Mouse (Mus musculus): ENCODE data around the gene Unc13d.
"Not testable (repeated sequence)": the region's sequence is repeated elsewhere in the genome, so short reads cannot be mapped to it uniquely, and the experiment has no call there.

Unc13d gene

DNA sequence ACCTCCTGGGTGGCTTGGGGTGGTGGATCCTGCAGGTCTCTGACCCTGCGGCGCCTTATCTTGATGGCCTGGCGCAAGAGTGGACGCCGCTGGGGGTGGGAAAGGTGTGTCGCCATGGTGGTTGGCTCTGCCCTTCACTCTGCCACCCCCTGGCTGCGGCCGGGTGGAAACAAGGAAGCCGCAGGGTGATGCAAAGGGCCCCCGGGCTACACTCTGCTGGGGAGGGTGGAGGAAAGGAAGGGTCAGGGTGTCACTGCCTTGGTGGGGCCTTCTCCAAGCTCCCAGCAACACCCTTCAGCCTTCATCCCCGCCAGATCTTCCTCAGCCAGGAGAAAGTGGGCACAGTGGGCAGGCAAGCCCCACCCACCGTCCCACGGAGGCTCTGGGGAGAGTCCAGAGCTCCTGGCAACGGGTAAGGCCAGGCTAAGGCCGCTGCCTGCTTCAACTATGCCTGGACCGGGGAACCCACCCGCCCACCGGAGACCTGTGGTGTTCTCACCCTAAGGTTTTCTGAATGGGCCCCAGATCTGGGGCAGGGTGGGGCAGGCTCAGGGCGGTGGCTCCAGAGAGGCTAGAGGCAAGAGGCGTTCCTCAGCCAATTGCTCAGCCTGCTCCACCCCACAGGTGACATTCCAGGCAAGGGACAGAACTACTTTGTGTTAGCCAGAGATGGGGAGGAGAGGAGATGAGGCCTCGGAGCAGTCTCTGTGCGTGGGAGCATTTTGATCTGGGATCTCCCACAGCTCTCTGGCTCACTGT lies at the start of gene Unc13d:
Gene Unc13d (minus strand): TSS at position 516 of the 759 bp plus-strand sequence.
- DNase-seq: no peak

DNA sequence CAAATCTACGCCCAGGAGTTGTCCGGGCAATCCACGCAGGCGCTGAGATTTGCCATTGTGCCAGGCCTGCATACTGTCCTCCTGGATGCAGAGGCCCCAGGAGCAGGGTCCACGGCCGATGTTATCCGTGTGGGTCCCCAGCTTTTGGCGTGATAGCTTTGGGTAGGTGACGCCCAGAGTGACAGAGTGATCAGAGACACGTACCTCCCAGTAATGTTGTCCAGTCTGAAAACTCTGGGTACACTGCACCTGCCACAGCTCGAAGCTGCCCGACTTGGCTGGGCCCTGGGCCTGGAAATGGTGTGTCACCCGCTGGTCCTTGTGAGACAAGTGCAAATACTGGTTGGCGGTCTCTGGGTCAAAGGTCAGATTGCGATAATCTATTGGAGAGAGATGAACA lies 48.5 kb upstream of the Unc13d start:
- DNase-seq: no peak

DNA sequence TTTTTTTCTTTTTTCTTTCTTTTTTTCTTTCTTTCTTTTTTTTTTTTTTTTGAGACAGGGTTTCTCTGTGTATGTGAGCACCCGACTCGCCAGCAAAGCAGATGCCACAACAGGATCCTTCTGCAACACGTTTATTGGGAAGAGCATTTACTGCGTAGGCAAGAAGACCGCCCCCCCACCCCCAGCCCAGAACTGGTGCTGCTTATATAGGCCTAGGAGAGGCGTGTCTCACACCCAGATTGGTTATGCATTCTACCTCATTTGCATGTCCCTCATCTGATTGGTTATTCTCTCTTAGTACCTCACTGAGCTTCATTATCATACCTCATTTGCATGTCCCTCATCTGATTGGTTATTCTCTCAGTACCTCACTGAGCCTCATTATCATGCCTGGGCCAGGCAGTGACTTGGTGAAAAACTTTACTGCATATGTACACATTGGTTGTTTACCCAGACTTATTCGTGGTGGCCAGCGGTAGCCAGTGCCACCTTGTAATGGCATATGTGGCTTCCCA lies 44.0 kb upstream of the Unc13d start:
- DNase-seq: not testable (repeated sequence)

DNA sequence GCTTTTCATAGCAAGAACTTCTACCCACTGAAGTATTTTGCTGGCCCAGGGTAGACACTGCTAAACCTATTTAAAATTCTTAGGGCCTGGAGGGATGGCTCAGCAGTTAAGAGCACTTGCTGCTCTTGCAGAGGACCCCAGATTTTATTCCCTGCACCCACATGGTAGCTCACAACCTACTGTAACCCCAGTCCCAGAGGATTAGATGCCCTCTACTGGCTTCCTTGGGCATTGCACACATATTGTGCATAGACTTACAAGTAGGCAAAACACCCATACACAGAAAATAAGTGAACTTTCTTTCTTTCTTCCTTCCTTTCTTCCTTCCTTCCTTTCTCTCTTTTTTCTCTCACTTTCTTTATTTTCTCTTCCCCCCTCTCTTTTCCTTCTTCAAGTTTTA lies 40.1 kb upstream of the Unc13d start:
- DNase-seq: no peak

DNA sequence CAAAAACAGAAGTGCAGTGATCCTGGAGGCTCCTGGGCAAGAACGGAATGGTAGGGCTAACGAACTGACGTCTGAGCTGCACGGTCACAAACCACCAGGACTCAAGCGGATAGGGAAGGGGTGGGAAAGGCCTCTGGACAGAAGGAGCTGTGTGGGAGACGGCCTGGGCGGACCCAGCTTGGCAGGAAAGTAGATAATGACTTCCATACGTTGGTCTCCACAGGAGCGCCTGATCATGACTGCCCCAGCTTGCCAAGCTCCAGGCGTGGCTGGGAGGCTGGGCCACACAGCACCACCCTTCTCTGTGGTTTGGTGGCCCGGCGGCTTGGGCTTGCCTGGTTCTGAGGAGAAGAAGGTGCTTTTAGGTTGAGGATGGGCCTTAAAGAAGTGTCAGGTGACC lies 39.5 kb upstream of the Unc13d start:
- no peak for DNase-seq

DNA sequence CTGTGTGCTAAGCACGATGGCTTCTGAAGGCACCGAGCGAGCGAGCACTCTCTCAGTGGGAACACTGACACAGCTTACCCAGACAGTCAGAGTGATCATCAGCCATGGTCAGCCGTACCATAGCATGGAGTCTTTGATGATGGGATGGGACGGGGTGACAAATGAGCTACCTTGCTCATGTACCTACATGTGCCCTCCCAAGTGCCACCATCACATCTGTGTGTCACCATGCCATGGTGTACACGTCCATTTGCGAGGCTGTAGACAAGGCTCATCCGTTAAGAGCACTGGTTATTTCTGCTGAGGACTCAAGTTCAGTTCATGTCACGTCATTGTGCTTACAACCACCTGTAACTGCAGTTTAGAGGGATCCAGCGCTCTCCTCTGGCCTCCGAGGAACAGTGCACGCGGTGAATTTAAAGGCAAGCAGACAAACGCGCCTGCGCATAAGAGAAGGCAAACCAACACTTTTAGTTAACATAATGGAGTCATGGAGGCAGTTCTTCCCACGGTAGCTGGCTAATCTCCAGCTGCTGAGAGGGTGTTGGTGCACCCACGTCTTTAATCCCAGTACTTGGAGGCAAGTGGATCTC lies 33.9 kb upstream of the Unc13d start:
- no peak for DNase-seq

DNA sequence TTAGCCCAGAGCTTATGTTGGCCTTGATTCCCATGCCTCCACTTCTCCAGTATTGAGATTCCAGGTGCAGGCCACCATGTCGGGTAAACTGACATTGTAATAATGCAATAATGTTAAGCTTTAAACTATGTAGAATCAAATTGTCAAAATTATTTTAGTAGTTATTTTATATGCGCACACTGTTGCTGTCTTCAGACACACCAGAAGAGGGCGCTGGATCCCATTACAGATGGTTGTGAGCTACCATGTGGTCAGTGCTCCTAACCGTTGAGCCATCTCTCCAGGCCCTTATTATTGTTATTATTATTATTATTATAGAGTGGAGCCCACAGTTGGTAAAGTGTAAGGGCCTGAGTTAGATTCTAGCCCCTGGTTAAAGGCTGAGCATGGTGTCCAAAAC lies 33.3 kb upstream of the Unc13d start:
- no peak for DNase-seq

DNA sequence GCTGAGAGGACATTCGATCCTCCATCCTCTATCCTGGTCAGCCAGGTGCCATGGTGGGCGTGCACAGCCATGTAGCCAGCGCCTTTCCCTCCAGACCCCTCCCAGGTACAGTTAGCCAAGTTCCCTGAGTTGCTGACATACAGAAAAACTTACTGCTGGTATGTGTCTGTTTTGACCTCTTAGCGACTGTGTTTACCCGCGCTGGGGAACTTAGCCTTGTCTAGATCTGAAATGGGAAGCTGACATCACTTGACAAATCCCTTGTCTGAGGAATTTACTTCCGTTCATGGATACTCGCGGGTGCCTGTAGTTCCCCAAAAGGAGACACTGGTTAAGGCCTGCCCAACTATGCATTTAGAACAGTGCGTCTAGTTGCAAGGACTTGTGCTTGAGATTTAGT lies 32.8 kb upstream of the Unc13d start:
- DNase-seq: peak; percentile 59

DNA sequence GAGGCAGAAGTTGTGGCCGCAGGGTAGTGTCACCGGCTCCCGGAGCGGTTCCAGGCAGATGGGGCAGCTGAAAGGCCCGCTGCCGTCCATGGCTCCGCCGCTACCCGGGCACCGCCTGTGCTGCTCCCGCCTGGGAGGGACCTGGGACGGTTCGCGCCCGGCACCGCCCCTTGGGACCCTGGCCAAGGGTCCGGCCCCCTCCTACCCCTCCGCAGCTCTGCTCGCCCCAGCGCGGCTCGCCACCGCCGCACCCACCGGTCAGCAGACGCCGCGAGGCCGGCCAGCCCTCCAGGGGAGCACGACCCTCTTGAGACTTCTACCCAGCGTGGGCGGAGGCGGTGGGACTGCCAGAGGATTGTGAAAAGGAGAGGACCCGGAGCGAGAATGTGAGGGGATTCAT lies 32.4 kb upstream of the Unc13d start:
- DNase-seq: peak; percentile 91

DNA sequence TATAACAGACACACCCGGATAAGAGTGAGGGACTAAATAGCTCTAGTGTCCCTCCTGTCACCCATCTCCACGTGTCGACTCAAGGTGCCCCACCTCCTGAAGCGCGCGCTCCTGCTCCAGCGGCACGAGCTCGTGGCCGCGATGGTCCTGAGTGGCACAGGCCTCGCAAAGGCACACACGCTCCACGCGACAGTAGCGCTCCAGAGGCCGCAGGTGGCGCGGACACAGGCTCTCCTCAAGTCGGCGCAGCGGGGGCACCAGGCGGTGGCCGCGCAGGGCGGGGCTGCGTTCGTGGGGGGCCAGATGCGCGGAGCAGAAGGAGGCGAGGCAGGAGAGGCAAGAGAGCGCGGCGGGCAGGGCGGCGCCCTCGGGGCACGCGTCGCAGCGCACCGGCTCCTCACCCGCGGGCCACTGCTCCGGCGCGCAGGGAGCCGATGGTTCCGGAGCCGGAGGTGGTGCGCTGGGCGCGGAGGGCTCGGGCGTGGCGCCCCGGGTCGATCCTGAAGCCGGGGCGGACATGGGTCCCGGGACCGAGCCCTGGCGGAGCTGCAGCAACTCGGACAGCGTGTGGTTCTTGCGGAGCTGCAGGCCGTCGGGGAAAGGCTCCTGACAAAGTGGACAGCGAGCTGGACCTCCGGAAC lies 31.8 kb upstream of the Unc13d start:
- peak; percentile 61 for DNase-seq

DNA sequence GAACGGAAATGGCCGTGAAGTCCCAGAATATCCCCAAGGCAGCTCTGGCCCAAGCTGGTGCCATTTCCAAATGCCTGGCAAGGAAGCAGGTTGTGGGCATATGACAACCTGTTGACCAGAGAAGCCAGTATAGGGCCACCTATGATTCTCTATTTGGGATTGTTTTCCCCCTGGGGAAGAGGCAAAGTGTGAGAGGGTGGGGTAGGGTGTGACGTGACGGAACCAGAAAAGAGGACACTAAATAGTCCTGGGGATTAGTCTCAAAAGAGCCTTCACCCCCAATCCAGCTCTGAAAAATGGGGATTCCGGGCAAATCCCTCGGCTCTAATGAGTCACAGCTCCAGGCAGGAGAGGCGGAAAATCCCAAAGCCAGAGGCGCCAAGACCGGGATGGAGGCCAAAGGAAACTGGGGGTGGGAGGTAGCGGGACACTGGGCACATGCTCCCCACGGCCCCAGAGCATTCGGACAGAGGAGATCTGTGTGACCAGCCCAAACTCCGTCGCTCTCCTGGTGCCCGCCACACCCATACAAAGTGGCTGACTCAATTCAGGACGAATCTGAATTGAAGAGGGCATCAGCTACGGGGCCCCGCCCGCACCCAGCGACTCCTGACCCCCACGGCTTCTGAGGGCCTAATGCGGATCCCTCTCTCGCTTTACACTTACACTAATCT lies 30.8 kb upstream of the Unc13d start:
- DNase-seq: peak; percentile 76

DNA sequence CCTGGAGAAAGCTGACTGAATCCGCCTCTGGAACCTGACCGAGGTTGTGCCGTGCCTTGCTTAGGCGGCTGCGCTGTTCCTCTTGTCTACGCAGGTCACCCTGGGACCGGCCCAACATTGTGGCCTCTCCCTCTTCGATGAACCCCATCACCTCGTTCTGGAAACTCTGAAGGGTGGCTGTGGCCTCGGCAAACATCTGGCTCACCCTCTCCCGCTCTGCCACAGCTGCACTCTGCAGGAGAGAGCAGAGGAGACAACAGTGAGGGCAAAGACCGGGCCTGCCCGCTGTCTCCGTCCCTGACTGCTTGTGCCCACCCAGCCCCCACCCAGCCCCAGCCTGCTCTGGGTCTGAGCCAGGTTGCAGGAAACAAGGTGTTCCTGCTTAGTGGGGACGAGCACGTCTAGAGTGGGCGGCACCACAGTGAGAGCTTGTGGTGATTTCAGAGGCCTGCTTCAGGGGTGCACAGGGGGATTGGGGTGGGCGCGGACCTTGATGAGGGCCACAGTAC lies 30.1 kb upstream of the Unc13d start:
- peak; percentile 68 for DNase-seq

DNA sequence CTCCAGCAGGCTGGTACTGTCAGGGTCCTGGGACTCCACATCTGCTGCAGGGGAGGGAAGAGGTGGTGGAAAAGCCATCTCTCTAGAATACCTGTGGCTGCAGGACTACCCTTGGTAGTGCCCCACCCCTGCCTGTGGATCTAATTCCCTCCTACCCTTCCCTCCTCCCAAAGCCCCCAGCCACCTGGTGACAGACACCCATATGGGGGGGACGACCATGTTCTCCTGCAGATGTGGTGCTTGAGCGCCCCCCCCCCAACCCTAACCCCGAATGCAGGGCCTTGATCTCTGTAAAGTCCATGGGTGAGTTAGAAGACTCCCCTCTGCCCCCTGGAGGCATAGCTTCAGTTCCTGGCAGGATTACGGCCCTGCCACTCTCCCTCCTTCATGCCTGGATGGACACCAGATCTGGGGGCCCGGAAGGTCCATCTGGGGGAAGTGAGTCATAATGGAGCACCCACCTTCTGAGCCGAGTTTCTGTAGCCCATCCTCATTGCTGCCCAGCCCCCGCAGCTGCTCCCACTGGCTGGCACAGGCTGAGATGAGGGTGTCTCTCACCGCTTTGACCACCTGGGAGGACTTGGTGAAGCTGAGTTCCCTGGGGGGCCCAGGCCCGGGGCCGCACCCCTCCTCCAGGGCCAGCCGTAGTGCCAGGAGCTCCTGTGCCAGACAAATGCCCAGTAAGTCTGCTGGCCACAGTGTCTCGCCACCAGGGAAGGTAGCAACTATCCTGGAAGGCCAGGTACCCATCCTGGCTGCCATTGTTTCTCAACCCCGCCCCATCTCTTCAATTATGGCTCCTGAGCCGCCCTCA lies 29.4 kb upstream of the Unc13d start:
- DNase-seq: no peak

DNA sequence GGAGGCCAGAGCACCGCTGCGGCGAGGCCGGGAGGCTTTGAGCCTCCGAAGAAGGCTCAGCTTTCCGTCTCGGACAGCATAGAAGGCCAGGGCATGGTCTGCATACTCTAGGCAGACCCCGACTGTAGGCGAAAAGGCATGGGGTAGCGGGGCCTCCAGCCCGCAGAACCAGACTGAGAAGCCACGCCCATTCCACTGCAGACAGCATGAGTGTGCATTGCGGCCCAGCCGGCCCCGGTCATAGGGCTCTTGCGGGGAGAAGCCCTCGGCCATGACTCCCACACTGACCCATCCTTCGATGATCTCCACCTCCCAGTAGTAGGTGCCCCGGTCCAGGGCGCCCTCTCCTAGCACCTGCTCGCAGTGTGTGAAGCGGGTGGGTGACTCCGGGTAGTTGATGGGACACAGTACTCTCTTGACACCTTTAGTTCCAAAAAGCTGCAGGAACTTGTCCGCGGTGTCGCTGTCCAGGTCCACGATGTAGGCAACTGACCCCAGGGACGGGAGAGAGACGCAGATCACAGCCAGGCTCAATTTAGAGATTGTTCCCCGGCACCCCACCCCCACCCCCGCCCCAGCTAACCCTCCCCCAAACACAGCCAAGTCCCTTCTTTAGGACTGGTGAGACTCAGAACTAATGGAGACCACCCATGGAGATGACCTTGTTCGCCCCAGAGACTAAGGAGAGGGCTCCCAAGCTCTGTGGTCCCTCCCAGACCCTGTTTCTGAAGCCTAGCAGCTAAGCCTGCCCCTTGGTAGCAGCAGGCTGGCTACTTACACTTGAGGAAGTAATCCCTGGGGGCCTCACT lies 28.6 kb upstream of the Unc13d start:
- no peak for DNase-seq

DNA sequence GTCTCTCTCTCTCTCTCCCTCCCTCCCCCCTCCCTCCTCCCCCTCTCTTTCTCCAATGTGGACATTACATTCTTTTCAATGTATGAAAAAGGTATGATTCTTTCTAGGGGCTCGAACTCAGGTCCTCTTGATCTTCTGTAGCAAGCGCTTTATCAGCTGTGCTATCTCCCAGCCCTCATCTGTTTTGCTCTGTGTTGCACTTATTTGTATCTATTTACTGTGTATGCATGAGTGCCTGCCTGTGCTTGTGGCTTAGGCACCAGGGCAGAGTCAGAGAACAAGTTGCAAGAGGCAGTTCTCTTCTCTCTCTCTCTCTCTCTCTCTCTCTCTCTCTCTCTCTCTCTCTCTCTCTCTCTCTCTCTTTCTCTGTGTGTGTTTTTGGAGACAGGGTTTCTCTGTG lies 27.3 kb upstream of the Unc13d start:
- DNase-seq: no peak

DNA sequence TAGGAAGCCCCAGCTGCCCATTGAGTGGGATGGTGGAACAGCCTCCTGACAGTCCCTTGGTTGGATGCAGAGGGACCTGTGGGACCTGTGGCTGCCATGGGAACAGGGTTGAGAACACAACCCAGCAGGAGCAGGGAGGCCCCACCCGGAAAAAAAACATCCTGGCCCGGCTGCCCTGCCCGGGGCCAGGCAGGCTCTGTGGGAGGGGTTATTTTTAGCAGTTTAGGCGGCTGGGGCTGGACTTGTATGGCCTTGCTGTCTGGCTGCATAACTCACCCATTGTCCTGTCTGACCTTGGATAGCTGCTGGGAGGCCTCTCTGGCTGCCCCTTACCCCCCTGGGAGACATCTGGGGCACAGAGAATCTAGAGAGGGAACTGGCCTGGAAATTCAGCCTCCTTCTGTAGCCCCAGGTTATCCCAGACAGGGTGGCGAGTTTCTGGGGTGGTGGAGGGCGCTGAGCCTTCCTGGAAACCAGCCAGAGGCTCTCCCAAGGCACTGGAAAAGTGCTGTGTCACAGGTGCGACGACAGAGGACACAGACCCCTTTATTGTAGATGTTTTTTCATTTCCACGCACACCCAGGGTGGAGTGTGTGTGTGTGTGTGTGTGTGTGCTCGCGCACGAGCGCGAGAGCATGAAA lies 26.4 kb upstream of the Unc13d start:
- peak; percentile 88 for DNase-seq

DNA sequence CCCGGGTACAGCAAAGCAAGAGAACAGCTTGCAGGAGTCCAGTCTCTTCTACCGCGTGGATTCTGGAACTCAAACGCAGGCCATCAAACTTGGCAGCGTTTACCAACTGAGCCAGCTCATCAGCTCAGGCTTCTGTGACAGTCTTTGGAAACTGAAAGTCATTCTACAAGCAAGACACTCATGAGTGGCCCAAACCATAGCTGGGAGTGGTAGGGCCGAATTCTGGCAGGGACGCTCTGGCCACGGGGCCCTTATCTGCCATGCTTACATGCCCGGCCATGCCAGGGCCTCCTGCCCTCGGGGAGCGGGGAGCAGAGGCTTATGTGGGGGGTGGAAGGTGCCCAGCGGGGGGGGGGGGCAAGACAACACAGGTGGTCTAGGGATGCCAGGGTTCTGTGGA lies 25.8 kb upstream of the Unc13d start:
- no peak for DNase-seq

DNA sequence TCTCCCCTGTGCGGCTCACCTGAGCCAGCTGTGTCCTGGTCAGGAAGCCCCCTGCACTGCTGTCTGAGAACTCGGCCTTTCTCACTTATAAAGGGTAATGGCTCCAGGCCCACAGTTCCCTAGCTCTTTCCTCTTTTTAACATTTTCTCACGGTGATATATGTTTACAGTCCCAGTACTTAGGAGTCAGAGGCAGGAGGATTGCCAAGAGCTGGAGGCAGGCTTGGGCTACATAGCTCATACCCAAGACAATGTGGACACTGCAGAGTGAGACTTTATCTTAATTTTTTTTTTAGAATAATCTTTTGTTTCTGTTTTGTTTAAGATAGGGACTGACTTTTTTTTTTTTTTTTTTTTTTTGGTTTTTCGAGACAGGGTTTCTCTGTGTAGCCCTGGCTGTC lies 24.7 kb upstream of the Unc13d start:
- no peak for DNase-seq

DNA sequence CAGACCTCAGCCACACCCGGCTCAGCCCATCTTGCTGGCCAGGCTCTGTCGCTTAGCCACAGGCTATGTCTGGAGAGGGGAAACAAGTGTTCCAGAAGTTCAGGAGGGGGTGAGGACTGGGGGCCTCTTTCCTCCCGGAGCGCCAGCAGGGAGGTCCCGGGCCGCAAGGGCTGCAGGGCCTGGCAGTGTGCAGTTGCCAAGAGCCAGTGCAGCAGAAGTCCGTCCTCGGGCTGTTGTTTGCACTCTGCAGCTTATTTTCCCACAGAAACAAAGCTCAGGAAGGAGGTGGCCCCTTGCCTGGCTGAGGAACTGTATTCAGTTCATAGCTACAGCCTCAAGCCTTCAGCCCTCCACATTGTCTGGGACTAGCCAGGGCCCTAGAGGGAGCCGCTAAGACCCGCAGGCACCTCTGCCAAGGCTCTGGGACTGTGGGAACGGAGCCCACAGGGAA lies 24.2 kb upstream of the Unc13d start:
- peak; percentile 71 for DNase-seq

DNA sequence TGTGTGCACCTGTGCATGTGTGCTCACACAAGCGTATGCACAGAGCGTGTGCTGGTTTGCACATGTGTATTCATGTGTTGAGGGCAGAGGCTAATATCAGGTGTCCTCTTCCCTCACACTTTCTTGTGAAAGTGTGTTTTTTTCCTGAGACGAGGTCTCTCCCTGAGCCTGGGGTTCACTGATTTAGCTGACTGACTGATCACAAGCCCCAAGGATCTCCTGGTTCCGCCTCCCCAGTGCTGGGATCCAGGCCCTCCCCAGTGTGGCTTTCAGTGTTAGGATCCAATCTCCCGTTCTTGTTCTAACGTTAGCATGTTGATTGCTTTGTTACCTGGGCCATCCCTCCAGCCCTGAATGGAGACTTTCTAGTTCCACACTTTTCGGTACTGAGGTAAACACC lies 23.1 kb upstream of the Unc13d start:
- DNase-seq: no peak

DNA sequence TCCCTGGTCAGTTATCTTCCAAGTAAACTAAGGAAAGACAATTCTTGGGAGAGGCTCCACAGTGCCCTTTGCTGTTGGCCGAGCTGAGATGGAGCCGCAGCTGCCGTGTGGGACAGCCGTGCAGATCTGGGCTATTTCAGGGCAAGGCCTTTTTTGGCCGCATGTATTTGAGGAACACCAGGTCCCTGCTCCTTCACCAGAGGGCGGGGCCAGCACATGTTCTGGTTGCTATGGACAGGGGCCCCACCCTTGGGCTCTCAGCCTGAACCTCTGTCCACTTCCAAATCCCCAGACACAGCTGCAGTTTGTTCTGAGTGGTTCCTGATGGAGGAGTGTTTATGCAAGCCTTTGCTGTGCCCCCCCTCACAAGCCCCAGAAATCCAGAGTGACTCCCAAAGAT lies 22.6 kb upstream of the Unc13d start:
- peak; percentile 76 for DNase-seq
